Mouse (Mus musculus): ENCODE results near the gene Ccdc96. TPM values are rescaled to one million over a fixed set of nuclear protein-coding genes. Genes with fewer than 3 reads are reported as not detected.

Gene Ccdc96
- total RNA-seq (2021) (under 1 TPM; 0.35 to 0.52 TPM), polyA plus RNA-seq (2012; rRNA removed) (0.10 TPM in 1 of 2 replicates, not detected in the other)
- long read RNA-seq: 0 reads

DNA sequence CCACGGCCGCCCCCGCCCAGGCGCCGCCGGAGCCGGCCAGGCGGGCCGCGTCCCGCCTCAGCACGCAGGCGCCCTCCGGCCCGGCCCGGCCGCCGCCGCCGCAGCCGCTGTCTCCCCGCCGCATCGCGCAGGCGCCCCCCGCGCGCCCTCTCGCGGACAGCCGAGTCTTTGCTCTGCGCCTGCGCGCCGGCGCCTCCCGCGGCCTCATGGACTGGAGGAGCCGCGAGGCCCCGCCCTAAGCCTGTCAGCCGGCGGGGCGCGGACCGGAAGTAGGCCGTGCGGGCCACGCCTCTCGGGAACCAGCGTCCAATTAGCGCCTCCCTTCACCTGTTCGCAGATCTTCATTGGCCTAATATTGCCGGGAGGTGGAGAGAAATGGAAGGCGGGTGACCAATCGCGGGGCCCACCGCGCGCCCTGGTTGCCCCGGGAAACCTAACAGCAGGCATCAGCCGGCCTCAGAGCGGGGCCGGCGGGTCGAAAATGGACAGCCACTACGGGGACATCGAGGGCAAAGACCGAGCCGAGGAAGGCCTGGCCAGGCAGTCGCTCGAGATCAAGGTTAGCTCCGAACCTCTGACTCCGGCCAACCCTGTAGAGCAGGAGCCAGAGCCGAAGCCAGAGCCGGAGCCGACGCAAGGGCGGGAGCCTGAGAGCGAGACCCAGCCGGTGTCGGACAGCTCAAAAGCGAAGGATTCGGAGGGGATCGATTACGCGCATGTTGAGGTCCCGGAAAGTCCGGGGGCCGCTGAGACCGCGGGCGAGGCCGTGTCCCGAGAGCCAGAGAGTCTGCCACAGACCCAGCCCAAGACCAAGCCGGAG, at the start of gene Ccdc96, which contains the start of gene Tada2b:
Gene Ccdc96 (plus strand): TSS at position 418 of the 820 bp plus-strand sequence.
Gene Tada2b (minus strand): TSS at position 115 of the 820 bp plus-strand sequence.
- DNase-seq: peak; percentile 99

DNA sequence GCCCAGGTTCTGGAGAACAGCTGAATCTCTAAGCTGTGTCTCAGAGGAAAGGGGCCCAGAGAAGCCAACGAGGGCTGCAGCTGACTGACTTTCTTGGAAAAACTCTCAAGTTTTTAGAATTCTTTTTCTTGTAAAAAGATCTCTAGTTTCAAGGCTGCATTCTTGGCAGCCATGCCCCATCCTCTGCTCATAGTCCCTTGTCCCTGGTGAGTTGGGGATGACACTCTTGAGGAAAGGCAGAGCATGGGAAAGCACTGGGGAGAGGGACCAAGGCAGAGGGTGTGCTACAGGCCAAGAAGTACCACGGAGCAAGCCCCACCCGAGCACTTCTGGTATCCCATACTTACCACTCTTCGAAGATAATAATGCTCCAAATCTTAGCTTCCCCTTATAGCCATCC, 47.5 kb upstream of the Ccdc96 start:
- peak; percentile 56 for DNase-seq

DNA sequence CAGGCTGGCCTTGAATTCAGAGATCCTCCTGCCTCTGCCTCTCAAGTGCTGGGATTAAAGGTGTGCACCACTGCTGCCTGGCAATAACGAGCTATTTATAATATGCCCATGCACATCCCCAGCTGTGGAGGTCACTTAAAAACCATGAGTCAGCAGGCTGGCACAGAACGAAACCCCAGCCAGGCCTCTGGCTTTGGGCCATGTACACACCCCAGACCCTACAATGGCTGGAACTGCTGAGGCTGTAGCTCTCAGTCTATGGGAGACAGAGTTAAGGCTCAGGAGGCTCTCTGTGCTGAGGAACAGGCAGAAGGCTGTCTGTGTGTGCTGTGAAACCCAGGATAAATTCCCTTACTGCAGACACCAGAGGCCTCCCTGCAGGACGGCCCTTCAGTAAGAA, 43.6 kb upstream of the Ccdc96 start:
- peak; percentile 81 for DNase-seq

DNA sequence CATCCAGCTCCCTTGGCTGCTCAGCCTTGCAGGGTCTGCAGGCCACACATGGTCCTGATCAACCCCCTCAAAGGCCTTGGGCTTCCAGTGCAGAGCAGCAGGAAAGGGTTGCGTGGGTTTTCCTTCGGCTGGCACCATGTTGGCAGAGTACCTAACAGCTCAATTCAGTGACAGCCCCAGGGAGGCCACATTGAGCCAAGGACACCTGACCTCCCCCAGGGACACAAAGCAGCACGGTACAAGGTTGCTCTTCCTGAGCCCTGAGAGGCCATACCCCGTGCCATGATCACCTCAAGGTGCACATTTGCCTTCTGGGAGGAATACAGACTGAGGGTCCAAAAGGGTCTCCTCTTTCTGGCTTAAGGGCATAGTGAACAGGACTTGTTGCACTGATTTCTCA, 39.8 kb upstream of the Ccdc96 start:
- peak; percentile 70 for DNase-seq

DNA sequence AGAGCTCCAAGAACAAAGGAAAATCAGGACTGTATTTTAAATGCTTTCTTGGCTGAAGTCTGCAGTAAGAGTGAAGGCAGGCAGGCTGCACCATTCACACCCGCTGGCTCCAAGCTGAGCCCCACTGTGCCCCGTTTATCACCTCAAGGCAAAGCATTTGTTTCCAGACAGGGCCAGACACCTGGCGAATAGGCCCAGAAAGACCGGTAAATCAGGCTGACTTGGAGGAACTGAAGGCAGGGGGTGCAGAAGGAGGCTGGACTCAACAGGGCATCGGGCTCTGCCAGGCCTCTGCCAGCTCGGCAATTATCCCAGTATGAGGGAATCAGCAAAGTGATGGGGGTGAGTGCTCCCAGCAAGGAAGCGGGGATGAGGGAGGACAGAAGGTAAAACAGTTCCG, 39.4 kb upstream of the Ccdc96 start:
- no peak for DNase-seq

DNA sequence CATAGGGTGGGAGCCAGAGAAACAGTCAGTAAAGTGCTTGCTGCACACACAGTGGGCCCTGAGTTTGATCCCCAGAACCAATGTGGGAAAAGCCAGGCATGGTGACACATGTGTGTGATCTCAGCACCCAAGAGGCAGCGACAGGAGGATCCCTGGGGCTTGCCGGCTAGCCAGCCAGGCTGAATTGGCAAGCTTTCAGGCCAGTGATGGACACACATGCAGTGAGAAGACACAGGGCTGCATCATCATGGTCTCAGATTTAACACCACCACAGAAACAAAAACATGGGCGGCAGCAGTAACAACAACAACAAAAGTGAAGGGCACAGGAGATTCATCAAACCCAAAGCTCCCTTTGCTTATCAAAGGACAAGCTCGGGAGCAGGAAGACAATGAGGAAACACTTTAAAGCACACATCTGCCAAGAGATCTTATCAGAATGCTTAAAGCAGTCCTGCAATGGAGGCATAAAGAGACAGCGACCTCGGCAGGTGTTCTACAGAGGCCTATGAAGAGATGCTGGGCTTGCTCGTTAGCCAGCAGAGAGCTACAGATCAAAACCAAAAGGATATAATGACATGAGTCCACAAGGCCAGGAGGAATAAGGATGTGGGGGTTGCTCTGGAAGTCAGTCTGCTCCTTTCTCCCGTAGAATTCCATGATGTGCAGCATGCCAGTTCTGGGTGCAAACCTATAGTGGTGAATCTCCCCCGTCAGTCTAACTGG, 38.1 kb upstream of the Ccdc96 start:
- DNase-seq: no peak

DNA sequence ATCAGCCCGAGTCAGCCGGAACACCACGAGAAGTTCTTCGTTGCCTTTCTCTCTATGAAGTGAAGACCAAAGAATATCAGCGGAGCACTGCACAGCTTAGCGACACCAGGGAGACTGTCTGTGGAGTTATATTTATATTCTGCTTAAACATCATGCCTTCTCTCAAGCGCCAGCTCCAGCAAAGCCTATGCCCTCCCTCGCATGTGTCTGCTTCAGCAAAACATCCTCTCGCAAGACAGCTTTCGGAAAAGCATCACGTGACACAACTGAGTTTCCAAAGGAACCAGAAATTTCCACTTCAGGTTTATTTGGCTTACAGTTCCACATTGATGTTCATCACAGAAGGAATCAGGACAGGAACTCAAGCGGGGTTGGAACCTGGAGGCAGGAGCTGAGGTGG, 36.5 kb upstream of the Ccdc96 start:
- no peak for DNase-seq

DNA sequence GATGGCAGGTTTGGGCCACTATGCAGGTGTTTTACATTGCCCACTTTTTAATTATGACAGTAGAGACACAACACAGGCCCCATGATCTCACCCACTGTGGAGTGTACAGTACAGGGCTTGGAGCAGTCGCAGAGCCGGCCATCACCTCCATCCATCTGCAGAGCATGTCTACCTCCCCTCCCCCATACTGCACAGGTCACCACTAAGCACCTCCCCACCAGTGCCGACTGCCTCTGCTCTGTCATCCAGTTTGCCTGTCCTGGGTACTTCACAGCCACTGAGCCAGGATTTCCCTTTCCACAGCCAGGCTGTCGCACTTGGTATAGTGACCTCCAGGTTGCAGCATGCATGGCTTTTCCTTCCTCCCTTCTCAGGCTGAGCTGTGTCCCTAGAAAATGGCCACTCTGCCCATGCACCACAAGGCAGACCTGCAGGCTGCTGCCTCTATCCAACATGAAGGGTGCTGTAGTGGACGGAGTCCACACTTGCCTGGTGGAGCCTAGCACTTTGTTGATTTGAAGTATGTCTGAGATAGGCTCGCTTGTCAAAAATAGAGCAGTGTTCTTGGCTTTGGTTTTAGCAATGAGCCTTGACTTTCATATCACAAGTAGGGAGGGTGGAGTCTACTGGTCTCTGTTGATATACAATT, 34.6 kb upstream of the Ccdc96 start:
- DNase-seq: peak; percentile 62

DNA sequence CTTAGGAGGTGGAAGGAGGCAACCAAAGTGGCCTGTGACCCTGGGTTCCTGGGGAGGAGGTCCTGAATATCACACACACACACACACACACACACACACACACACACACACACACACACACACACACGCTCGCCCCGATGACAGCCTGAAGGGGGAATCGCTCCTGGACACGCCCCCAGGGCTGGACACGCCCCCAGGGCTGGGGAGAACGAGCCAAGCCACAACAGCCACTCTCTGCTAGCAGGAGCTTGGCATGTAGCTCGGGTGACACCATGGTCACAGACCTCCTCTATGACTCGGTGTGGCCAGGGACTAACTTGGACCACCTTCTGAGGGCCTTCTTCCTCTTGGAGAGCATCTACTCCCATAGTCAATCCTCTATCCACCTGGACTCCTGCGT, 33.3 kb upstream of the Ccdc96 start:
- peak; percentile 50 for DNase-seq

DNA sequence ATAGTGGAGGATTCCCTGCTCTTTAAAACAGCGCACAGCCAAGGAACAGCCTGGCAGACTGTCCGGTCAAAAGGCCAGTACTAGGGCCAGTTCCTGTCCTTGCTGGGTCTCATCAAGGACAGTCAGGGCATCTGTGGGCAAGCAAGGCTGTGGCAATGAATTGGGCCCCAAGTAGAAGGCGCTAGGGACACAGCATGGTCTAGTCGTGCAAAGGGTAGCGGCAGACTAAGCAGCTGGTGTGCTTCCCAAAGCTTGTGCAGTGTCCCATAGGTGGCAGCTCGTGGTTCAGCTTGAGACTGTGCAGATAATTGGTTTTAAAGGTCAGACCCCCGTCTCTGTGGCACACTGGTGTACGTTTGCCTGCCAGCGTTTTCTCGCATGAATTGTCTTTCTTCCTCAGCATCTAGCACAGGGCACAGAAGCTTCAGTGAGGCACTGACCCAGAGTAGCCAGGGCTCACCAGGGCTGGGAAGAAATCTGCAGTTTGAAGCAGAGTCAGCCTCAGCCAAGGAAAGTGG, 32.5 kb upstream of the Ccdc96 start:
- DNase-seq: no peak

DNA sequence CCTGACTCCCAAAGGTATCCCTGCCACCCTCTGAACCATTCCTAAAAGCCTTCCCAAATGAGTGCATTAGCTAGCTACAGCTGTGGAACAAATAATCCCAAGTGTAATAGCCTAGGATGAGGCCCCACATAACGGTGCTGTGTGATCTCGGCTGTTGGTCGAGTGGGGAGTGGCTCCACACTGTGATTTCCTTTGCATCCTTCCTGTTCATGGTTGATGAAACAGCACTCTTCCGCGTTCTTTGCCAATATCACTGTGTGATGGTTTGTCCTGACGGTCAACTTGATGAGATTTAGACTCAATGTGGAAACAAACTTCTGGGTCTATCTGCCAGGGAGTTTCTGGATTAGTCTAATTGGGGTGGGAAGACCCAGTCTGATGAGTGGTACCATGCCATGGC, 31.6 kb upstream of the Ccdc96 start:
- no peak for DNase-seq

DNA sequence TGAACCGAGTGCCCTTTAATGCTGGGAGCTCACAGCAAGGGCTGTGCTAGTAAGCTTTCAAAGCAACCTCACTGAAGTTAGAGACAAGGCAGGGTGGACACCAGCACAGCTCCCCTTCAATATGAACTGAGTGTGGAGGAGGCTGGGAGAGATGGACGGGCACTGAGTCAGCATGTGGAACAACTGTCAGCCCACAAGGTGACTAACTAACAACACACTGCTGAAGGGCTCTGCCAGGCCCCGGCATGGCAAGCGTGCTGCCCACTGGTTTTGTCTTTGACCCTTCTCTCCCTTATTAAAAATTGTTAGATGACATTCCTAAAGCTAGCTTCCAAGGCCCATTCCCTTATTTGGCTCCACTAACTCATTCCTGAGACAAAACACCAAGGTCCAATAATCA, 26.7 kb upstream of the Ccdc96 start:
- peak; percentile 67 for DNase-seq

DNA sequence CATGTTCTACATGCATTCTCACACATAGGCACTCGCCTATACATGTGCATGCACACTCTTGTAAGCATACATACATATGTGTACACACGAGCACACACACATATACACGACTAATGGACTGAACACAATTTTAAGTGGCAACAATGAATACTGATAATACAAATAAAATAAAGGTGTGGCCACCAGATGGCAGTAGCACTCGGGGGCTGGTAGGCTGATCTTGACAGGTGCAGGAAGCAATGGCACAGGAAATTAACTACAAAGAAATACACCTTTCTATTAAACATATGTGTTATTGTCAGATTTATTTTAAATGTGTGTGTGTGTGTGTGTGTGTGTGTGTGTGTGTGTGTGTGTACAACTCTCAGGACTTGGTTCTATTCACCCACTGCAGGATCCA, 25.5 kb upstream of the Ccdc96 start:
- DNase-seq: no peak

DNA sequence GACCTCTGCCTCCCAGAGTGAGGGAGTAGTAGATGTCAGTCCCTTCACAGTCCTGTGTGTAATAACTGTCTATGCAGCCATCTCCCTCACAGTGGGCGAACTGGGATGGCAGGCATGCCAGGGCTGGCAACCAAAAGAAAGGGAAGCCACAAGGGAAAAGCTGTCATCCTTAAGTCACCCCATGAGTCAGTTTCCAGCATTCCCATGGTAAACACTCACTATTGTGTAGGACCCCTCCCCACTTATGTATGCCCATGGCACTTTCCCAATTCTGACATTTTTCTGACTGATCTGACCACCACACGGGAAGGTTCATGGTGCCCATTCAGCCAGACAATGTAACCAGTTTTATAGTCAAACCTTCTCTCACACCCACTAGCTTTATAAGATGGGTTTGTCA, 23.7 kb upstream of the Ccdc96 start:
- DNase-seq: no peak

DNA sequence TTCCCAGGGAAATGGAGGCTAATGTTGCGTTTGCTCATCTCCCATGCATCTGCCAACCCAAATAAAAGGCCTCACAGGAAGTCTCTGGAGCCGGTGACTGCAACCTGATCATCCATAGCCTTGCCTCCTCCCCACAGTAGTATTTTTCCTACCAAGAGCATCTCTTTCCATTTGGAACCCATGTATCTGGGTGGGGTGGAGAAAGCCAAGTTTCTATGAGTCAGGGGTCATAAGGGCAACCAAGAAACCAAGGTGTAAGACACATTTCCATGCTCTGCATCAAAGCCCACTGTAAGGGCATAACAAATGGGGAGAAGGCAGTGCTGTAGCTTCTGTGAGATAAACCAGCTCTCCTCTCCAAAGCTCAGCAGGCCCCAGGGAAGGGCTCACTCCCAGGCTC, 23.2 kb upstream of the Ccdc96 start:
- no peak for DNase-seq

DNA sequence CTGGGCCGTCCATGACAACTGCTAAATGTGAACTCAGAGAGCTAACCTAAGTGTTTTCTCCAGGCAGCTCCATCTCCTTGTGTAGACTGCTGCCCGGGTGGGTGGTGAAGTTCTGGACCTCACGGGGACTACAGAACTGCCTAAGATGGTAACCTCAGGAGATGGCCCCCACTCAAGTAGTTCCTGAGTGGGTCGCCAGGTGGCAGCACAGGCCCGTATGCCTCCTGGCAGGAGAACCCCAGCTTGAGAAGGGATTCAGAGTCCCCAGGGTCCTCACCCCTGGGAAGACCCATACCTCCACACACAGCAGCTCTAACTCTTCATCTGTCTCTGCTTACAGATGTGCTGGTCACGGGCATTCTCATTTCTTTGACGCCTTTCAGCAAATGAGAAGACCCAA, 21.6 kb upstream of the Ccdc96 start:
- peak; percentile 86 for DNase-seq

DNA sequence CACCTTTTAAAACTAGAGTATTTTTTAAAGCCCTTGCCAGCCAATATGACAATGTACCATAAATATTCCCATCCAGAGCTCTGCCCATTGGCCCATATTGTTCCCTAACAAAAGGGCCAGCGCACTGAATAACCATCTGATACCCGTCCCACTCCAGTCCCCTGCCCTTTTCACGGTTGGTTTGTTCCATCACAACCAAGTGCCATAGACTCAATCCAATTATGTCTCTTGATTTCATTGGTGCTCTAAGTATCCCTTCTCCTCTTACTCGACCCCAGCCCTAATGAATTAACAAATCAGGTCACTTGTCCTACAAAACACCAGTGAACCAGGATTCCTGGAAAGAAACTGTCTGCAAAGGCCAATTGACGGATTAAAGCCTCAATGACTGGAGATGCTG, 21.0 kb upstream of the Ccdc96 start:
- no peak for DNase-seq

DNA sequence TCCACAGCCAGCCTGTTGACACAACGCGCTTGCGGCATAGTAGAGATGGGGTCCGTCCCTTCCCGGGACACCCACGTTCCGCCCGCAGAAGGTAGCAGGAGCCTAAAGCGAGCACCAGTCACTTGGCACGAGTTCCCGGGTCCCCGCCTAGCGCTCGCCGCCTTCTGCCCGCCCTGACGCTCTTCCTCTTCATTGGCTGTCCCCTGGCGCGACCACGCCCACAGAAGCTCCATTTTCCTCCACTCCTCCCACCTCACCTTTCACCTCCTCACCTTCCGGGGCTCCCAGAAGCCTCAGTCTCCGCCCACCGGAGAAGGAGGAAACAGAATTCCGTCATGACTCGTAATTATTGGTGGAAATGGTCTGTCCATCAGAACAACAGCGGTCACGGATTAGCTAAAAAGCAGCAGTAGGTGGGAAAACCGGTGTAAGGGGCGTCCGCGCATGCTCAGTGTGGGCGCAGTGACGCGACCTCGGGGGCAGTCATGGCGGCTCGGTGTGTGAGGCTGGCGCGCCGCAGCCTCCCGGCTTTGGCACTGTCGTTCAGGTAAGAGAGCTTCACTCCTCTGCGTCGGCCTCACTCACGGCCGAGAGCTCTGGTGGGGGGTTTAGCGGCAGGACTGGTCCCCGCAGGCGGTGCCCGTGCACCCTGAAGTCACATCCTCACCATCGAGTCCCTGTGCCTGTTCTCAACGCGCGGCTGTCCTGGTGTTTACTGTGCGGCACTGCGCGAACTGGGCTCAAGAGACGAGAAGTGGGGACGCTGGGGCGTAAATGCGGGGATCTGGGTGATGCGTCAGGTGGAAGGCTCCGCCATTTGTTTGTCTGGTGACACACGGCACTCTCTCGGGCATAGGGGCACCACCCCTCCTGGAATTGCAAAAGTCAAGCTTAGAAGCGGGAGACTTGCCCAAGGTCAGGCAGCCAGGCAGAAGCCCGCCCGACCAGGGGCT, 19.4 kb upstream of the Ccdc96 start, which contains the start of gene Grpel1:
Gene Grpel1 (plus strand): TSS at position 290 of the 953 bp plus-strand sequence.
- DNase-seq: peak; percentile 99

DNA sequence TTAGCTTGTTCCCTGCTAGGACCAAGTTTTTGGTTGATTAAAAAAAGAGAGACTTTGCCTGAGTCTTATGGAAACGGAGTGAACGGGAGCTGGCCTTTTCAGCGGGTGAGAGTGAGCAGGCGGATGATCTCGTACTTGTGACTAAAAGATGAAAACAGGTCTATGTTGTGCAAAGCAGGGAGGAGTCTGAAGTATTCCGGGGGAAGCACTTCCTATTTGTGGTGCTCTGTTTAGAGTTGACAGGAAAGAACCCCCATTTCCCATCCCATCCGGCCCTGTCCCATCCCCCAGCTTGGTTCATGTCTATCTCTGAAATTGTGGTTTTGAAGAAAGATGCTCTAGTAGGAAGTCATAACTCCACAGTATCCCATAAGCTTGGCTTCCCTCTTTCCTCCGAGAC, 18.5 kb upstream of the Ccdc96 start:
- DNase-seq: no peak

DNA sequence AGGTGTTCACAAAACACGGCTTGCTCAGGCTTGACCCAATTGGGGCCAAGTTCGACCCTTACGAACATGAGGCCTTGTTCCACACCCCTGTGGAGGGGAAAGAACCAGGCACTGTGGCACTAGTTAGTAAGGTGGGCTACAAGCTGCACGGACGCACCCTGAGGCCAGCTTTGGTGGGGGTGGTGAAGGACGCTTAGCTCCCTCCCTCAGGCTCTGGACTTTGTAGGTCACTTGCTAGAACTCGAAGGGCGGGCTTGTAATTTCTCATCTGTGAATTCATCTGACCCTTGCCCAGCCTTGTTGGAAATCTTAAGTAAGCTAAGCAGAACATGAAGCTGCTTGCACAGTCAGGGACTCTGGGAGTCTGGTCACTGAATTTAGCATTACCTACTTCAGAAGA, 13.2 kb upstream of the Ccdc96 start:
- no peak for DNase-seq

Measured in adrenal gland, adult 2 months (tissue).